Mouse (Mus musculus): ENCODE data around the gene Clcf1.
A peak's percentile ranks its signal among the peaks of the same experiment; 100 is the strongest.

Gene Clcf1

DNA sequence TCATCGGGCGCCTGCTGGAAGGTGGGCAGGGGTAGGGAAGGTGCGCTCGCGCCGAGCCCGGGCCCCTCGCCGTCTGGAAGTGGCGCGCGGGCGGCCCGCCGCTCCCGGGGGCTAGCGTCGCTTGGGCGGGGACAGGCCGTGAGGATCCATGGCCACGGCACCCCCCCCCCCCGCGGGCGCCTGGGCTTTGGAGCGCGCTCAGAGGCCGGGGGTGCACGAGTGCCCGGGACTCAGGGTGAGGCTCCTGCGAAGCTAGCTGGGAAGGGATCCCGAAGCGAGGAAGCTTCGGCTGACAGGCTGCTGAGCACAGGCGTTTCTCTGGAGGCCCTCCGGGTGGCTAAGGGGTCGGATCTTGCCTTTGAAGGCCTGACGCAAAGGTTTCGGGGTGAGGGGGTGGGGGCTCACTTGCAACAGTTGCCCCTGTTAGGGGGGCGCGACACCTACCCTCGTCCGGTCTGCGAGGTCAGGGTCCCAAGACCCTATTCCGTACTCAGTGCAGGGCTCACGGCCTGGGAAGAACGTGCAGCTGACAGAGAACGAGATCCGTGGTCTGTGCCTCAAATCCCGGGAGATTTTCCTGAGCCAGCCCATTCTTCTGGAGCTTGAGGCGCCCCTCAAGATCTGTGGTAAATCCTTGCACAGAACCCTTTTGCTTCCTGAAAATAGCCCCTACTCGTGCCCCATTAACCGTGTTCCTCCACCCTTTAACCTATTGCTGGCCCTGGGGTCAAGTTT lies 21.6 kb upstream of the Clcf1 start:
- DNase-seq (ENCODE audit: low spot score in 2 of 2): no peak

DNA sequence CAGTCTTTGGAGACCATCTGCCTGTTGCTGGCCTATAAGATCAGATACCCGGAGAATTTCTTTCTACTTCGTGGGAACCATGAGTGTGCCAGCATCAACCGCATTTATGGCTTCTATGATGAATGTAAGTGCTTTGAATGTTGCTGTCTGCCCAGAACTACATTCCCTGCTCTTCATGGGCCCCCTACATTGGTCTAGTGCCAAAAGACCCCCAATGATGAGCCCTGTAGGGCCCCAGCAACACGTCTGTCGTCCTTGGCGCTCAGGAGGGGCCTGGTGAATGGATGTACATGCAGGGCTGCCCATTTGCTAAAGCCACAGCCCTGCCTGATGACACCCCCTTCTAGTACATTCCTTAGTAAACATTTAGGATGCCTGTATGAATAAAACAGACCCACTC lies 20.9 kb upstream of the Clcf1 start:
- no peak for DNase-seq (ENCODE audit: low spot score in 2 of 2)

DNA sequence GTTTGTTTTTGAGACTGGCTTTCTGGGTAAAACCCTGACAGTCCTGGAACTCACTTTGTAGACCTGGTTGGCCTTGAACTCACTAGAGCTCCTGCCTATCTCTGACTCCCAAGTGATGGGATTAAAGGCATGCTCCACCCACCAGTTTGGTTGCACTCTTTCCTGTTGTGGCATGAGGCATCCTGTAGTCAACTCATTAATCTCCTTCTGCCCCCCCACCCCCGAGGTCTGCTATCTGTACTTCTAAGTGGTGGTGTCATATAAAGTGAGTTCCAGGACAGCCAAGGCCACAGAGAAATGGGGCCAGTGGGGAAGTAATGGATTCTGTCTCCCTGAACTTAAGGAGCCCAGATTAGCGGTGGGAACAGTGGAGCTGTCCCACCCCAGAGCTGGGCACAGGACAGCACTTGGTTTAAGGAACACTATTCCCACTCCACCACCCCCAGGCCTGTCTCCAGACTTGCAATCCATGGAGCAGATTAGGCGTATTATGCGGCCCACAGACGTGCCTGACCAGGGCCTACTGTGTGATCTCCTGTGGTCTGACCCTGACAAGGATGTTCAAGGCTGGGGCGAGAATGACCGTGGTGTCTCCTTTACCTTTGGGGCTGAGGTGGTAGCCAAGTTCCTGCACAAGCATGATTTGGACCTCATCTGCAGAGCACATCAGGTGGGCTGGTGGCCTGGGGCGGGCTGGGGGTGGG lies 19.9 kb upstream of the Clcf1 start:
- no peak for DNase-seq (ENCODE audit: low spot score in 2 of 2)

DNA sequence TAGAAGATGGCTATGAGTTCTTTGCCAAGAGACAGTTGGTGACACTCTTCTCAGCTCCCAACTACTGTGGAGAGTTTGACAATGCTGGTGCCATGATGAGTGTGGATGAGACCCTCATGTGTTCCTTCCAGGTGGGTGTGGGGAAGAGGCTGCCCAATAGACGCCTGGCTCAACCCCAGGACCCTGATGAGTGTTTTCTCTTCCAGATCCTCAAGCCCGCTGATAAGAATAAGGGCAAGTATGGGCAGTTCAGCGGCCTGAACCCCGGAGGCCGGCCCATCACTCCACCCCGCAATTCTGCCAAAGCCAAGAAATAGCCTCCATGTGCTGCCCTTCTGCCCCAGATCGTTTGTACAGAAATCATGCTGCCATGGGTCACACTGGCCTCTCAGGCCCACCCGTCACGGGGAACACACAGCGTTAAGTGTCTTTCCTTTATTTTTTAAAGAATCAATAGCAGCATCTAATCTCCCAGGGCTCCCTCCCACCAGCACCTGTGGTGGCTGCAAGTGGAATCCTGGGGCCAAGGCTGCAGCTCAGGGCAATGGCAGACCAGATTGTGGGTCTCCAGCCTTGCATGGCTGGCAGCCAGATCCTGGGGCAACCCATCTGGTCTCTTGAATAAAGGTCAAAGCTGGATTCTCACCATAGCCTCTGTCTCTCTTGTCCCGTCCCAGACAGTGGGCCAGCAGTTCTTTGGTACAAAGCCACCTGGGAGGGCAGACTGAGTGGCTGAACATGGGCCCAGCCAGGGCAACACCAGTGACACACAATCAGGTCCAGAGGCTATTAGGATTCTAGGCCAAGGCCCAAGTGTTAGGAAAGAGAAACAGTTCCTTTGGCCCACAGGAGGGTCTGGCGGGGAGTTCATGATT lies 19.0 kb upstream of the Clcf1 start:
- no peak for DNase-seq (ENCODE audit: low spot score in 2 of 2)

DNA sequence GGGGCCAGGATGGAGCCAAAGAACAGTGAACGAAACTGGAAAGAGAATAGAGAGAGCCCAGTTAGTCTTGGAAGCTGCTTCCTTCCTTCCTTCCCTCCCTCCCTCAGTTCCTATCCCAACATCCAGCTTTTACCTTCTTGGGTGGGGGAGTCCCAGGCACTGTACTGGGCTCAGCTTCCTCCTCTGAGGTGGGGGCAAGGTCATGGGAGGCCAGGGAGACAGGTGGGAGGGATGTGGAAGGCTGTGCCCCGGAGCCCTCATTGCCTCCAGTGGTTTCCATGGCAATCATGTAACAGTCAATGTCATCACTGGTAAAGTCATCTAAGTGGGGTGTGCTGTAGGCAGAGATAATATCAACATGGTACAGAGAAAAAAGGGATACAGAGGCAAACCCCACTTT lies 18.0 kb upstream of the Clcf1 start:
- no peak for DNase-seq (ENCODE audit: low spot score in 2 of 2)

DNA sequence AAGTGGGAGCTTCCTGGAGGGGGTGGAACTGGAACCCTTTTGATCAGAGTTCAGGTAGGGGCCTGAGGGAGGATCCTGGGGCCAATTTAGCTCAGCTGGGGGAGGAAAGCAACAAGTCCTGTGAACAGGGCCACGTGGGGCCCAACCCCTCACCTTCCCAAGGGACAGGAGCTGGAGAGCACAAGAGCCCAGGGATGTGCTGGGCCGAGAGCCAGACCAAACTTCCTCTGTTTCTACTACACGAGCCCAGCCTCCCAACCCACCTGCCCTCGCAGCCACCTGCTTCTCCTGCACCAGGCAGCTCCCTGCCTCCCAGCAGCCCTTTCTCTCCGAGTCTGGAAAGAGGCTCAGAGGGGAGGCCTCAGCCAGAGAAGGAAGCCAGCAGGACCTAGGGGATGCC lies 17.5 kb upstream of the Clcf1 start:
- DNase-seq (ENCODE audit: low spot score in 2 of 2): no peak

DNA sequence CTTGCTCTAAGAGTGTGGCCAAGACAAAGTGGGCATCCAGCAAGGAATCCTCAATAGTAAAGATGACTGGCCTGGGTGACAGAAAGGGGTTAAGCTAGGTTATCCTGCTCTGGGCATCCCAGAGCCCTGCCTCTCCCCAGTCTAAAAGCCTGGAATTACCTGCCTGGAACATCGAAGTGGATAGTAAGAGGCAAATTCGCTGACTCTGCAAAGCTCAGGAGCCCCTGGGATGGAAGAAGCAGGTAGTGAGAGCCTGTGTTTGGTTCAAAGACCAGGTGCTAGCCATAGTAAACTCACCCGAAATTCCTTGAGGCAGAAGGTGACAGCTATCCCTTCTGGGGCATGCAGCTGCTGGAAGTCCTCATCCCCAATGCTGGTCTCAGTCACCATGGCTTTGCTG lies 16.9 kb upstream of the Clcf1 start:
- DNase-seq (ENCODE audit: low spot score in 2 of 2): no peak

DNA sequence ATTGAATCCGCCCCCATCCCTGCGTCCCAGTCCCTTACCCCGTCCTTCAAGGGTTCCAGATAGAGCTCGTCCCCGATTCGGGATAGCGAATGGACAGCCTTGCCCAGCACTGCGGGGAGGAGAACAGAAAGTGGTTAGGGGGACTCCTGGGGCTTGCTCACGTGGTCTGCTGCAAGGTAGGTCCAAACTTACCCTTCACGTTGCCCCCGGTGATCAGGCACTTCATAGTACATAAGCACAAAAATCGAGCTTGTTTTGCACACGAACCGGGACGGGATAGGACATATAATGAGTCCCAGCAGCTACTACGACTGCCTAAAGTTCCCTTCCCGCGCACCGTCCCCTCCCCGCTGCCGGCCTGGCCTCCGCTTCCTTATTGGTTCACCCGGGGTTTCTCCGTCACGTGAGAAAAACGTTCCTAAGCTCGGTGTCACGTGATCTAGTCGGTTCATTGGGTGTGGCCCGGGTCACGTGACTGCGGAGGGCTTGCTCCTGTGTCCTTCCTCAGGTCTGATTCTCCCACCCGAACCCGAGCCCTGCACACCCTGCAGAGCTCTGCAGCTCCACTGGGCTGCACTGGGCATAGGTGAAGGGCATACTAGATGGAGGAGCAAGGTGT lies 12.6 kb upstream of the Clcf1 start, which contains the start of gene Rad9a:
Rad9a (minus strand) TSS at position 372 of the 619 bp plus-strand sequence.
- peak; percentile 96 for DNase-seq (ENCODE audit: low spot score in 2 of 2)

DNA sequence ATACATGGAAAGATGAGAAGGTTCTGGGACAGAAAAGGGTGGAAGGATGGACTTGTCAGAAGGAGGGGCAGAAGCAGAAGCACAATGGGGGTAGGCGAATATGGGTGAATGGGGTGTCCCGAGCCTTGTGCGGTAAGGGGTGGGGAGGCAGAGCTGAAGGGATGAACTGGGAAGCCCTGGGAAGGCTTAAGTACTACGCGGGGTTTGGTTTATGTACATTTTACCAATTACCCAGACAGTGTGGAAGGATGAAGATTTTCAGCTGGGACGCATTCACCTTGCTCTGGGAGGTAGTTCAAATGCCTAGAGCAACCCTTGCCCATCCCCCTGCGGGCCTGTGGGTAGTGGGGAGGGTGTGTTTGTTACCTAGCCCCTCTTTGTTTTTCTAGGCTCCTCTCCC lies 11.9 kb upstream of the Clcf1 start:
- no peak for DNase-seq (ENCODE audit: low spot score in 2 of 2)

DNA sequence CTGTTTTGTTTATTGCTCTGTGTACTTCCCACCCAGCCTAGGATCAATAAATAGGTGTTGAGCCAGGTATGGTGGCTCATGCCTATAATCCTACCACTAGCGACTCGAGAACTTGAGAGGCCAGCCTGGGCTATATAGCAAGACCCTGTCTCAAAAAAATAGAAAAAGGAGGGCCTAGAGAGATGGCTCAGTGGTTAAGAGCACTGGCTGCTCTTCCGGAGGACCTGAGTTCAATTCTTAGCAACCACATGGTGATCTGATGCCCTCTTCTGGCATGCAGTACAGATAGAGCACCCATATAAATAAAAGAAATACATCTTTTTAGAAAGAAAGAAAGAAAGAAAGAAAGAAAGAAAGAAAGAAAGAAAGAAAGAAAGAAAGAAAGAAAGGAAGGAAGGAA lies 10.9 kb upstream of the Clcf1 start:
- no peak for DNase-seq (ENCODE audit: low spot score in 2 of 2)

DNA sequence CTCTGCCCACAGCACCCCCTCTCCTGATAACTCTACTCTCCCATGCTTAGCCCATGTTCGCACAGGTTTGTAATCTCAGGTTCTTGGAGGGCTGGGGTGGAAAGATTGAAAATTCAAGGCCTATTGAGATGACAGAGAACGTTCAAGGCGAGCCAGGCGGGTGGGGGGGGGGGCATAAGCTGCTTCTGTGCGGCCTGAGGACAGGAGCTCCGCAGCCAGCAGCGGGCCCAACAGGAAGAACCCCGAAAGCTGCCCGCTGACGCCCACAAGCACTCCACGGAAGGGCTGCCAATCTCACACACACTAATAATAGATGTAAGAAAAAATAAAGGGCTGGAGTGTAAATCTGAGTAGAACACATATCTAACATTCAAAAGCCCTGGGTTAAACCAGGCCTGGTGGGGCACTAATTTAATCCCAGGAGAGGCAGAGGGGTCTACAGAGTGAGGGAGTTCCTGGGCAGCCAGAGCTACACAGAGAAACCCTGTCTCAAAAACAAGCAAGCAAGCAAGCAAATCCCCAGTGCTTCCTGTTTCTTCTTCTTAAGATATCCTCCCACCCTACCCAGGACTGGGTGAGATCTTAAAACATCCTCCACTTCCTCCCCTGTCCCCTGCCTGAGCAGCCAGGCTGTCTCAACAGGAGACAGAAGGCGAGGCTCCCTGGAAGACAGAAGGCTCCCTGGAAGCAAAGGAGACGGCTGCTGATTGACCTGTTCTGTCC lies 10.3 kb upstream of the Clcf1 start:
- no peak for DNase-seq (ENCODE audit: low spot score in 2 of 2)

DNA sequence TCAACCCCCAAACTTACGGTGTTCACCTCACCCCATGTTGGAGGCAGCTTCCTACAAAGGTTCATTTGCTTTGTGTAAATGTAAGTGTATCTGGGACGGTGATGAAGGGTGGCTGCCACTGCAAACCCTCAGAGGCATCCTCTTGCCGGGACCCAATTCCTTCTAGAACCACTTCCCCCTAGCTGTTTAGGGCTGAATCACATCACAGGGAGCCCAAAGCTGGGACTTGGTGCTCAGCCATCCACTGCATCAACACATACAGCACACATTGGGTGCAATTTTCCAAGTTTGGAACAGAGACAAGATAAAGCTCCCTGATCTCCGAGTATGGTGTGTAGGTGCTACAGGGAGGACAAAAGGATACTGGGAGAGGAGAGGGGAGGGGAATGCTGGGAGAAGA lies 9.1 kb upstream of the Clcf1 start:
- DNase-seq (ENCODE audit: low spot score in 2 of 2): no peak

DNA sequence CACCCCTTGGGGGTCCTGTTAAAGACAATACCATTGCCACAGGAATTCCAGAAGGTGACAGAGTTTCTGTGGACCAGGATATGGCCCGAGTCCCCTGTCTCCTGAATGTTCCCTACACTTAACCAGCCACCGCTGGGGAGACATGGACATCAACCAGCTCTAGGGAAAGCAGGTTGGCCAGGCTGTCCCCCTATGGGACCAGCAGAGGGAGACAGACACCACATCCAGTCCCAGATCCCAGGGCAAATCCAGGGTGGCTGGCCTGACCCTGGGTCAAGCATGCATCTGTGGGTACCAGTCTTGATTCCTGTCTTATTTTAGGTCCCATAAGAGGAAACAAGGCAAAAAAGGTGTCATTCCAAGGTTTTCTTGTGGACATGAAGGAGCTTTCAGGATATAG lies 7.1 kb upstream of the Clcf1 start:
- peak; percentile 66 to 72 for DNase-seq (ENCODE audit: low spot score in 2 of 2)

DNA sequence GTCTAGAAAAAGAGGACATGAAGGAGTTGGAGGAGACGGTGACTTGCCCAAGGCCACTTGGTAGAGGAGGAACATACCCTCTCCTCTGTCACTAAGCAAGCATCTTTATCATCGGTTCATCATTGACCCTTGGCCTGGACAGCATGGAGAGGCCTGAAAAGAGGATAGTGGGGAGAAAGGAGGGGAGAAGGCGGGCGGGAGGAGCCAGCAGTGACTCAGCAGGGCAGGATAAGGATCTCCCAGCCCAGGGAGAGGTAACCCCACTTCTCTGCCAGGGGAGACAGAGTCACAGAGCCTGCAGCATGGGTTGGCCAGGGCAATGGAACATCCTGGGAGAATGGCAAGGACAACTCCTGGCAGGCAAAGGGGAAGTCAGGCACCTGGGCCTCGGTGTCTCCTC lies 5.5 kb upstream of the Clcf1 start:
- DNase-seq (ENCODE audit: low spot score in 2 of 2): no peak

DNA sequence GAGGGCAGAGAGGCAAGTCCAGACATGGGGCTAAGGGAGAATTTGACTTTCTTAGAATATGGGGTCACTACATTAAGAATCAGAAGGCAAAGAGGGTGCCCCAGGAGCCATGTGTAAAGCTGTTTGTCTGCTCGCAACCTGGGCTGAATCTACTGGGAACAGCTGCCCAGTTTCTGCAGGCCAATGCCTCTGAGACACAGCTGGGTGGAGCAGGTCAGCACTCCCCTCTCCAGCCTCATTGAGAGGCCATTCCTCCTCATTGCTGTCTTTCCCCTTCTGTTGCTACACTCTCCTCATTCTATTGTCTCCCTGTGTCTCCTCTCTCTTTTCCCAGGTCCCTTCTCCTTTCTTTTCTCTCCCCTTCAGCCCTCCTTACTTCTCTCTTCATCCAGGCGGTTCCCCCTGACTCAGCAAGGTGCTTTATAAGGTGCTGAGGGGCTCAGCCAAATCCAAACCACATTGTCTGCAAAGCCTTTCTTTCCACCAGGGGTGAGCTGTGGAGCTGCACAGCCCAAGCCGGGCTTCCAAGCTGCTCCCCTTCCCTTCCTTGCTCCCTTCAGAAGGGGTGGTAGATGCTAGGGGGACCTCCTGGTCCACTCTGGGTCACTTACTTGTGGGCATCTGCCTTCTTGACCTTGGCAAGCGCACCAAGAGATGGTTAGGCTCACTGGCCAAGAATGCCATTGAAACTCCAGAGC lies 2.0 kb upstream of the Clcf1 start:
- DNase-seq (ENCODE audit: low spot score in 2 of 2): no peak

DNA sequence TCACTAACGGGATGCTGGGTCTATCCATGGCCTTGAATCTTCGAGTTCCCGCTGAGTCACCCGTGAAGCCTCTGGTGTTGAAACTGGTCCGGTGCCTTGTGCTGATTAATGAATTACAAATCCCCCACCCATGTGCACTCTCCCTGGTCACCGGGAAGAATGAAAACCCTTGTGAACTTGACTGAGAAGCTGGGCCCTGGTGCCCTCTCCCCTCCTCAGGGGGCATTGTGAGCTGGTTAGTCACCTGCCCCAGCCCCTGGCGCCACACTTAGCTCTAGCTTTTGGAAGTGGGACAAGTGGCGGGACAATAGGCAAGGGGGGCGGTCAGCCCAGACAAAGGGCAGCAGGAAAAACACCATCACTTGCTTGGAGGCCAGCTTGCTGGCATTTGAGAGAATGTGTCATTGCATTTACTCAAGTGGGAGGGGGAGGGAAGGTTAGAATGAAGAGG lies 489 bp upstream of the Clcf1 start:
- no peak for DNase-seq (ENCODE audit: low spot score in 2 of 2)

DNA sequence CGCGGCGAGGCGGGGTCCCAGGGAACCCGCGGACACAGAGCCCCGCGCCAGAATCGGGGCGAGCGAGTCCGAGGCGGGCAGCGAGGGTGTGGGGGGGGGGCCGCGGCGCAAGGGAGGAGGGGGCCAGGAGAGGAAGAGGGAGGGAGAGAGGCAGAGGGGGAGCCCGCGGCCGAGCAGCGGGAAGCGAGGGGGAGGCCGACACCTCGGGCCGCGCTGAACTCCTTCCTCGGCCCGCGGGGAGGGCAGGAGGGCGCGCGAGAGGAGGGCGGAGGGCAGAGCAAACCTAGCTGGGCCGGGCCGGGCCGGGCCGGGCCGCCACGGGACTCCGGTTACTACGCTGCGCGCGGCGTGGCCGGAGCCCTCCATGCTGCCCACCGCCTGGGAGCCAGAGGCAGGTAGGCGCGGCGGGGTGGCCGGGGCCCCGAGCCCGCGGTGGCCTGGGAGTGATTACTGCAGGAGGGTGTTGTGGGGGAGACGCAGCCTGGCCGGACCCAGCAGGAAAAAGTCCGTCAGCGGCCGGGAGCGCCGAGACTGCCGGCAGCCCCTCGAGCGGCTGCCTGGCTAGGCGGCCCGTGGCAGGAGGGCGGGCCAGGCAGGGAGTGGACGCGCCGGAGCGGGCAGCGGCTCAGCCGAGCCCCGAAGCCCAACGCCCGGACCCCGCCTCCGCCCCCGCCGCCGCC lies 873 bp downstream of the Clcf1 start:
- DNase-seq (ENCODE audit: low spot score in 2 of 2): no peak

DNA sequence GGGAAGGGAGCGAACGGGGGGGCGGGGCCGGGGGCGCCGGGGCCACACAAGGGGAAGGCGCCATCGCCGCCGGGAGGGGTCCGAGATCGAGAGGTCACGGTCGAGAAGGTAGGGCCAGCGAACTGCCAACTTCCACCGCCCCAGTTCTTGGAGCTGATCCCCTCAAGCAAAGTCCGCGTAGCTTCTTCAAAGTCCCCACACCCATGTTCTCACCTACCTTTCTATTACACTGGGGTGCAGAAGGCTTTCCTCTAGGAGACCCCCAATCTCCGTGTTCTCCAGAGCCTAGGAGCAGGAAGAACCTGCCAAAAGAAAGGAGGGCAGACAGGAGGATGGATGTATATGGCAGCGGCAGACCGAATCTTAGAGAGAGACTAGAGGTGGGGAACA lies 1.4 kb downstream of the Clcf1 start:
- DNase-seq (ENCODE audit: low spot score in 2 of 2): no peak

DNA sequence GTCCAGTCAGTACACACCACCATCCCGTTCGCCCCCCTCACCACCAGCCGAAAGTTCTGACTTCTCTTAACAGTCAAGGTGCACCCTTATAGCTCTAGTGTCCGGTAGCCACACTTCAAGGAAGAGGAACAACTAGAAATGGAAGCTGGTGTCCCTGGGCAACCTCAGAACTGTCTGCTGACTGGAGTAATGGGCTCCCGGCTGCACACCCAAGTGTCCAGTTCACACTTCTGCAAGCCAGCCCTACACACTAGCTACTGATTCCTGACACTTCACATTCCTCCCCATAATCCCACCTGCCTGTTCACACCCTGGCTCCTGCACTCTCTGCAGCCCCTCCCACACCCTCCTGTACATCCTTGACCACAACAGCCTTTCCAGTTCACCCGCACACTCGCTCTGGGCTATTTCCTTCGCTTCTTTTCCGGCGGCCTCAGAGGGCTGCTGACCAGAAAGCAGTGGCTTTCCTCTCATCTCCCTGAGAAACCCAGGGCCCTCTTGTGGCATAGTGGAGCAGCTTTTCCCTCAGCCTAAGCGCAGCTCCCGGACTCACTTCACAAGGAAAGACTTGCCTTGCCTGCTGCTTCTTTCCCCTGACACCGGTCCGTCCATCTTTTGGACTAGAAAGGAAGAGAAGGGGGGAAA lies 2.1 kb downstream of the Clcf1 start:
- no peak for DNase-seq (ENCODE audit: low spot score in 2 of 2)

DNA sequence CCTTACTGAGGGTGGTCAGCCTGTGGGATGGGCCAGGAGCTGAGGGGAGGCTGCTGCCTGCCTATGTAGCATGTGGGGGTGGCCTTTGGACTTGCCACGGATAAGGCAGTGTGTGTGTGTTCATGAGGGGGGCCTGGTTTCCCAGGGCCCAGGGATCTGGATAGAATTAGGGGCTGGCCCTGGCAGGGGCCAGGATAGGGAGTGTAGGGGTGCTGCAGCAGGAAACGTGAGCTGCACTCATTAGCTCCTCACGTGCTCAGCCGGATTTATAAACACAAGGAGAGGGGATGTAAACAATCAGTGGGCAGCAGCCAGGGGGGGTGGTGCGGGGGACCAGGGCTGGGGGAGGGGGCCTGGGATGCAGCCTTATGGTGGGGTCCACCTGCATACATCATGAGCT lies 3.1 kb downstream of the Clcf1 start:
- no peak for DNase-seq (ENCODE audit: low spot score in 2 of 2)
